Mouse (Mus musculus) inflammation-experienced regulatory T-cells, adult 6 months (primary cell): ENCODE data around the gene Cysltr2. TPM values are rescaled to one million over a fixed set of nuclear protein-coding genes. Genes with fewer than 3 reads are reported as not detected.

Experiments used
- ATAC-seq: one replicate; pipeline ENCODE4 v1.8.0; 2017
- polyA plus RNA-seq, 3 experiments: library from polyadenylated mRNA; unstranded; fragments of 100-300 nt; shearing (Covaris generic); gene quantifications; one replicate each; pipeline ENCODE4 v1.2.1; 2017

Cysltr2 gene
- 10 to 100 TPM; 30.0 to 62.6 (median 42.9) TPM for polyA plus RNA-seq

GRCm38 (mm10) chr14:73048937-73049336 lies at the start of gene Cysltr2:
Gene Cysltr2 (minus strand): TSS chr14:73049114.
- ATAC-seq: peak; percentile 81

- no peak for ATAC-seq
These were observed 46.1 kb upstream of the Cysltr2 start for GRCm38 (mm10) chr14:73094802-73095550.

GRCm38 (mm10) chr14:73092871-73093270 lies 44.0 kb upstream of the Cysltr2 start:
- ATAC-seq: no peak

GRCm38 (mm10) chr14:73088224-73088623 lies 39.3 kb upstream of the Cysltr2 start:
- peak; percentile 78 for ATAC-seq

GRCm38 (mm10) chr14:73087746-73088145 lies 38.8 kb upstream of the Cysltr2 start:
- peak; percentile 82 for ATAC-seq

GRCm38 (mm10) chr14:73087247-73087646 lies 38.3 kb upstream of the Cysltr2 start:
- ATAC-seq: no peak

- ATAC-seq: no peak
These were observed 37.5 kb upstream of the Cysltr2 start for GRCm38 (mm10) chr14:73086425-73086824.

GRCm38 (mm10) chr14:73083563-73083962 lies 34.6 kb upstream of the Cysltr2 start:
- no peak for ATAC-seq

GRCm38 (mm10) chr14:73064460-73064859 lies 15.5 kb upstream of the Cysltr2 start:
- ATAC-seq: no peak

- peak; percentile 32 for ATAC-seq
These were observed 9.8 kb upstream of the Cysltr2 start for GRCm38 (mm10) chr14:73058755-73059154.

GRCm38 (mm10) chr14:73057764-73058163 lies 8.8 kb upstream of the Cysltr2 start:
- peak; percentile 82 for ATAC-seq

- no peak for ATAC-seq
These were observed 7.9 kb upstream of the Cysltr2 start for GRCm38 (mm10) chr14:73056813-73057212.

GRCm38 (mm10) chr14:73045199-73045928 lies 3.5 kb downstream of the Cysltr2 start:
- ATAC-seq: peak; percentile 86

- no peak for ATAC-seq
These were observed 7.2 kb downstream of the Cysltr2 start for GRCm38 (mm10) chr14:73041689-73042088.

- ATAC-seq: no peak
These were observed 15.6 kb downstream of the Cysltr2 start for GRCm38 (mm10) chr14:73033290-73033689.

GRCm38 (mm10) chr14:73031218-73031617 lies 17.7 kb downstream of the Cysltr2 start:
- no peak for ATAC-seq

GRCm38 (mm10) chr14:73017272-73017671 lies 31.6 kb downstream of the Cysltr2 start:
- ATAC-seq: no peak

- no peak for ATAC-seq
These were observed 33.5 kb downstream of the Cysltr2 start for GRCm38 (mm10) chr14:73015386-73015785.

GRCm38 (mm10) chr14:73013723-73014544 lies 35.0 kb downstream of the Cysltr2 start:
- ATAC-seq: no peak

GRCm38 (mm10) chr14:73001814-73002213 lies 47.1 kb downstream of the Cysltr2 start:
- no peak for ATAC-seq

- no peak for ATAC-seq
These were observed 48.6 kb downstream of the Cysltr2 start for GRCm38 (mm10) chr14:73000325-73000724.

GRCm38 (mm10) chr14:72998111-72998510 lies 50.8 kb downstream of the Cysltr2 start:
- no peak for ATAC-seq

GRCm38 (mm10) chr14:72986044-72986443 lies 62.9 kb downstream of the Cysltr2 start:
- no peak for ATAC-seq
